Mouse (Mus musculus) adrenal gland, adult (tissue): Measurements from ENCODE around the gene Rasgef1b.

Experiments
- DNase-seq, 2 experiments: peaks; one replicate each; pipeline ENCODE4 v3.0.0; 2022 to 2023; ENCODE audit warnings: low spot score in 1 of 2; ENCODE audit not compliant: inconsistent age in 2 of 2

Rasgef1b gene

GRCm38 (mm10) chr5:99266301-99266700, 462.6 kb downstream of the Rasgef1b start:
- no peak for DNase-seq

GRCm38 (mm10) chr5:99262197-99262920, 466.5 kb downstream of the Rasgef1b start:
- no peak for DNase-seq

- DNase-seq = no peak
These were observed 467.6 kb downstream of the Rasgef1b start for GRCm38 (mm10) chr5:99261121-99261724.

GRCm38 (mm10) chr5:99258003-99258500, 470.8 kb downstream of the Rasgef1b start:
- DNase-seq = peak; percentile 55 to 74

GRCm38 (mm10) chr5:99252203-99253135, 476.4 kb downstream of the Rasgef1b start:
- peak; percentile 97 to 99 for DNase-seq

- peak; percentile 47 to 77 for DNase-seq
These were observed 477.3 kb downstream of the Rasgef1b start for GRCm38 (mm10) chr5:99251379-99252202.

- DNase-seq = peak in 1 of 2 experiments; percentile 54
These were observed 478.0 kb downstream of the Rasgef1b start for GRCm38 (mm10) chr5:99250820-99251219.

GRCm38 (mm10) chr5:99248501-99248900, 480.4 kb downstream of the Rasgef1b start:
- peak; percentile 91 to 98 for DNase-seq

GRCm38 (mm10) chr5:99247915-99248314, 480.9 kb downstream of the Rasgef1b start:
- DNase-seq = no peak

GRCm38 (mm10) chr5:99247441-99247840, 481.4 kb downstream of the Rasgef1b start:
- DNase-seq = no peak

- no peak for DNase-seq
These were observed 481.9 kb downstream of the Rasgef1b start for GRCm38 (mm10) chr5:99246972-99247371.

GRCm38 (mm10) chr5:99241988-99242740, 486.7 kb downstream of the Rasgef1b start:
- no peak for DNase-seq

- DNase-seq = no peak
These were observed 488.4 kb downstream of the Rasgef1b start for GRCm38 (mm10) chr5:99240501-99240900.

- no peak for DNase-seq
These were observed 489.2 kb downstream of the Rasgef1b start for GRCm38 (mm10) chr5:99239677-99240076.

- DNase-seq = no peak
These were observed 490.7 kb downstream of the Rasgef1b start for GRCm38 (mm10) chr5:99238150-99238549.

GRCm38 (mm10) chr5:99236888-99237752, 491.7 kb downstream of the Rasgef1b start:
- no peak for DNase-seq

- no peak for DNase-seq
These were observed 492.4 kb downstream of the Rasgef1b start for GRCm38 (mm10) chr5:99236431-99236830.

GRCm38 (mm10) chr5:99234275-99234674, 494.6 kb downstream of the Rasgef1b start:
- no peak for DNase-seq

GRCm38 (mm10) chr5:99233176-99233575, 495.7 kb downstream of the Rasgef1b start:
- DNase-seq = no peak
